Mouse (Mus musculus) mammary gland, adult 2 months (tissue): ENCODE data around the gene V1ra8. TPM values are rescaled to one million over a fixed set of nuclear protein-coding genes. Genes with fewer than 3 reads are reported as not detected.

Source experiments
- polyA plus RNA-seq: library from polyadenylated mRNA; depleted of rRNA; stranded (reverse); fragments of >200 nt; gene quantifications from 2 replicates; pipeline ENCODE4 v1.2.3, GENCODE M21; 2012; ENCODE audit warnings: low replicate concordance; rRNA removed

Gene V1ra8
- not detected in 2 replicates for polyA plus RNA-seq

DNA sequence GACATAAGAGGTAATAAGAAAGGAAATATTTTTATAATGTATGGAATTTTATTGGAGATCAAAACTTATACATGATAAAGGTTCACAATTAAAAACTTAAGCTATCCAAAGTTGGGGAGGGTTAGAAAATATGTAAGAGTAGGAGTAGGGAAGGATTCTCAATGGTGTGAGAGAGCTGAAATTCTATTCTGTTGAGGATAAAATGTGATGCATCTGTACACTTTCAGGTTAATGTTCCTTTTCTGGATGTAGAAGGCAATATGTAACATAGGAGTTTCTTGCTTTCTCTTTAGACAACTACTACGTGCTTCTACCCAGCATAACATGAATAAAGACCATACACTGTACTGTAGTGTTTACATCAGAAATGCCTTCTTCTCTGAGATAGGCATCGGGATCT, at the start of gene V1ra8:
Gene V1ra8 (plus strand): TSS at position 301 of the 400 bp plus-strand sequence.

GRCm38 (mm10) chr6:90174508-90174907, 28.1 kb upstream of the V1ra8 start, which contains the start of gene Vmn1r52:
Gene Vmn1r52, plus strand, starts transcription at chr6:90174808.

GRCm38 (mm10) chr6:90224338-90224737, 21.7 kb downstream of the V1ra8 start, which contains the start of gene Vmn1r53:
Gene Vmn1r53, minus strand, starts transcription at chr6:90224438.

DNA sequence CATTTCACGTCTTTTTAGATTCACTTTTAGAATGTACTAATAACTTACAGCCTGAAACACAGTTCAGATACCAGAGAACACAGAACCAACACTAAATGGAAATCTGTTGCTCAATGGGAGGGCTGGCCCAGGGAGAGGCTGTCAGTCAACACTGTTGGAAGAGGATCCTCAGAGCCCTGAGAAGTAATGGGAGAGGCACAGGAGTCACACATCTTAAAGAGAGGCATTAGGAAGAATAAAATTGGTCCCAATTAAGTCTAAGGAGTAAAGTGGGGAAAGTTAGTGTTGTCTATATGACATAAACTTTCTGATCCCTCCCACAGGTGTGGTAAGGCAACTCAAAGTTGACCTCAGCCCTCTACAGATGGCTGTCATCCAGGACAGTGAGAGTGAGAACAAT, 43.4 kb downstream of the V1ra8 start, which contains the start of gene Vmn1r54:
Gene Vmn1r54 (plus strand): TSS at position 301 of the 400 bp plus-strand sequence.

Other genes with a start within 250 kb of the V1ra8 start
- not detected in 2 replicates for gene Vmn1r46, start 233.5 kb upstream of the V1ra8 start, polyA plus RNA-seq
- gene Vmn1r47, start 186.6 kb upstream of the V1ra8 start, polyA plus RNA-seq = not detected in 2 replicates
- not detected in 2 replicates for gene Vmn1r48, start 166.0 kb upstream of the V1ra8 start, polyA plus RNA-seq
- not detected in 2 replicates for gene Vmn1r49, start 124.3 kb upstream of the V1ra8 start, polyA plus RNA-seq
- gene Vmn1r50, start 101.4 kb upstream of the V1ra8 start, polyA plus RNA-seq = not detected in 2 replicates
- gene Vmn1r51, start 80.2 kb upstream of the V1ra8 start, polyA plus RNA-seq = not detected in 2 replicates
- gene Vmn1r52, start 28.0 kb upstream of the V1ra8 start, polyA plus RNA-seq = not detected in 2 replicates
- gene Vmn1r53, start 21.6 kb downstream of the V1ra8 start, polyA plus RNA-seq = 0.42 TPM in 1 of 2 replicates, not detected in the other
- gene Vmn1r54, start 43.5 kb downstream of the V1ra8 start, polyA plus RNA-seq = not detected in 2 replicates
- not detected in 2 replicates for gene BC048671, start 98.4 kb downstream of the V1ra8 start, polyA plus RNA-seq
- gene Chst13, start 122.4 kb downstream of the V1ra8 start, polyA plus RNA-seq = 1.2 and 2.8 TPM in 2 replicates
- 1.1 TPM in 1 of 2 replicates, not detected in the other for gene Uroc1, start 130.5 kb downstream of the V1ra8 start, polyA plus RNA-seq
- 16.9 and 52.5 TPM in 2 replicates for gene Zxdc, start 166.7 kb downstream of the V1ra8 start, polyA plus RNA-seq
- 0.11 and 2.4 TPM in 2 replicates for gene Cfap100, start 226.0 kb downstream of the V1ra8 start, polyA plus RNA-seq